ENCODE assay signal across 9 mouse cellular contexts in the genomic region with DNA sequence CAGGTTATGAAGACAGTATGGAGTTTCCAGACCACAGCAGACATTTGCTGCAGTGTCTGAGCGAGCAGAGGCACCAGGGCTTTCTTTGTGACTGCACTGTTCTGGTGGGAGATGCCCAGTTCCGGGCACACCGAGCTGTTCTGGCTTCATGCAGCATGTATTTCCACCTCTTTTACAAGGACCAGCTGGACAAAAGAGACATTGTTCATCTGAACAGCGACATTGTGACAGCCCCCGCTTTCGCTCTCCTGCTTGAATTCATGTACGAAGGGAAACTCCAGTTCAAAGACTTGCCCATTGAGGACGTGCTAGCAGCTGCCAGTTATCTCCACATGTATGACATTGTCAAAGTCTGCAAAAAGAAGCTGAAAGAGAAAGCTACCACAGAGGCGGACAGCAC. TPM values are rescaled to one million over a fixed set of nuclear protein-coding genes. Genes with fewer than 3 reads are reported as not detected.
DNase-seq lines count a peak whose midpoint lies in the region; ATAC-seq lines count a peak whose summit lies in the region.
"Had no signal": no experiment of that assay in that cellular context is flagged by ENCODE, and none has a peak within 500 bp of the region (broad histone marks: within the 10 kb centered on the region; RNA-seq: fewer than 3 reads in every experiment).

No protein-coding gene starts in this region.

- peak overlapping the region; percentile 85 for H3K4me3 ChIP-seq in forebrain, embryonic 14.5 days (ENCODE audit: low read depth, low read length)
- peak overlapping the region; percentile 91 for H3K4me3 ChIP-seq in midbrain, embryonic 12.5 days

- peak; percentile 67 for DNase-seq in cerebellum, adult 11-12 months
- DNase-seq in cerebellum, adult 9-10 months: peak; percentile 74
- DNase-seq in forebrain, embryonic 14.5 days (ENCODE audit: low spot score): peak; percentile 78
- no peak for DNase-seq in thymus, postnatal 14 days
- no peak for DNase-seq in B cell, adult 2 months
- no peak for DNase-seq in lung, postnatal 4 days
- DNase-seq: kidney, postnatal 36 days had no signal

- peak overlapping the region; percentile 98 for H3K9ac ChIP-seq in forebrain, embryonic 14.5 days (ENCODE audit: low read length)
- H3K9ac ChIP-seq in midbrain, embryonic 12.5 days (replicated peaks): peak overlapping the region; percentile 62

- WGBS in forebrain, embryonic 14.5 days: 7% methylated on average over 9 of the region's 9 CpGs
- WGBS in midbrain, embryonic 12.5 days: 15% methylated on average over 9 of the region's 9 CpGs

- ATAC-seq in cerebellum, adult (ENCODE audit: insufficient number of reproducible peaks, low FRiP score, low TSS enrichment): no peak
- ATAC-seq in forebrain, embryonic 14.5 days: peak; percentile 13; the same call in 1 of the 2 replicates
- ATAC-seq in midbrain, embryonic 12.5 days (ENCODE audit: low FRiP score, low read depth): peak; percentile 28; the same call in 1 of the 2 replicates

- peaks cover 22% of the 10 kb centered on the region for H3K36me3 ChIP-seq in forebrain, embryonic 14.5 days (ENCODE audit: control insufficient read depth, insufficient read depth, low read length)
- peaks cover 13% of the 10 kb centered on the region for H3K36me3 ChIP-seq in midbrain, embryonic 12.5 days

- no peaks in the 10 kb centered on the region for H3K9me3 ChIP-seq in forebrain, embryonic 14.5 days (replicated peaks; ENCODE audit: control insufficient read depth, low read length)
- H3K9me3 ChIP-seq in midbrain, embryonic 12.5 days: no peaks in the 10 kb centered on the region

- no peaks in the 10 kb centered on the region for H3K27me3 ChIP-seq in forebrain, embryonic 14.5 days (replicated peaks; ENCODE audit: control insufficient read depth, insufficient read depth, low read length)
- no peaks in the 10 kb centered on the region for H3K27me3 ChIP-seq in midbrain, embryonic 12.5 days

- peak overlapping the region; percentile 96 for H3K27ac ChIP-seq in forebrain, embryonic 14.5 days (ENCODE audit: low read depth, low read length)
- peak overlapping the region; percentile 84 for H3K27ac ChIP-seq in midbrain, embryonic 12.5 days (replicated peaks)

- peaks cover 34% of the 10 kb centered on the region for H3K4me1 ChIP-seq in forebrain, embryonic 14.5 days (ENCODE audit: control insufficient read depth, insufficient read depth, low read length)
- peaks cover 64% of the 10 kb centered on the region for H3K4me1 ChIP-seq in midbrain, embryonic 12.5 days

- peak overlapping the region; percentile 58 for H3K4me2 ChIP-seq in forebrain, embryonic 14.5 days (ENCODE audit: low read length)
- H3K4me2 ChIP-seq in midbrain, embryonic 12.5 days (replicated peaks): peak overlapping the region; percentile 70

RNA-seq across cellular contexts. Expression of gene Zbtb18, which starts 4.9 kb away (rescaled TPM):
- 102 and 109 TPM in 2 replicates for polyA plus RNA-seq in forebrain, embryonic 14.5 days (2014; fragmentation: Nextera tagmentation; extraction: Ambion mirVana)
- polyA plus RNA-seq in midbrain, embryonic 12.5 days (2016; fragmentation: Nextera tagmentation; extraction: Ambion mirVana): 11.7 and 11.9 TPM in 2 replicates

Comparison
In these comparisons a context has a peak if more than half of its experiments do, and no peak if none do; other contexts are left out.
1. DNase-seq: peak in cerebellum, adult 11-12 months (single experiment), cerebellum, adult 9-10 months (single experiment) and forebrain, embryonic 14.5 days (single experiment); none in thymus, postnatal 14 days (single experiment), B cell, adult 2 months (0 of 2) and lung, postnatal 4 days (0 of 2).